Mouse (Mus musculus): Measurements from ENCODE around the gene Wdr49. TPM values are rescaled to one million over a fixed set of nuclear protein-coding genes. Genes with fewer than 3 reads are reported as not detected.

The Wdr49 gene
- polyA plus RNA-seq (2012; rRNA removed), result not detected in 2 replicates

DNA sequence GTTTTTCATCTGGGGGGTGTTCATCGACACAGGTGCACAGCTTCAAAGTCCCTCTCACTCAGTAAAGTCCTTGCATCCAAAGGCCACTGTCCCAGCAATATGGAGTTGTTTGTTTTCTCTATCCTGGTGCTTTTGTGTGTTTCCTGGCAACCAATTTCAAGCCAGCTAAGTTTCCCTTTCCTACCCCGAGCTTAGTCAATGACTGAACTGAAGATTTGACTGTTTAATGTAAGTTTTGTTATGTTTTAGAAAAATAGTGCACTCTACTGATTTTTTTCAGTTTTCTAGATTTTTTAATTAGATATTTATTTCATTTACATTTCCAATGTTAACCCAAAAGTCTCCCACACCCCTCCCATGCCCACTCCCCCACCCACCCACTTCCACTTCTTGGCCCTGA, at the start of gene Wdr49:
Wdr49 (minus strand) TSS at position 101 of the 400 bp plus-strand sequence.
- no peak for DNase-seq (ENCODE audit: low spot score)

DNA sequence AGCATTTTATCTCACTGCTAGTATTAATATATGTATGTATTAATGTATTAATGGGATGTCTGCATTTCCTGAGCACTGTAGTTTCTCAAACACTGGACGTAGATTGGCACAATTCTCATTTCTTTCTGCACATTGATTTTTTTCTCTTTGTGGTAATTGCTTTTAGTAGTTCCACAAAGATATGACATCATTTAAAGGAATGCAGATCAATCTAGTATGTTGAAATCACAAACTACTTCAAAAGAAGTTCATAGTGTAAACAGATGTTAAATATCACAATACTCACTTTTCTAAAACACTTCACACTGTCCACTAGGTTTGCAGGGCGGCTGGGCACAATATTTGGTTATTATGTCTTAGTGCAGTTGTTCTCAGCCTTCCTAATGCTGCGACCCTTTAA, 49.1 kb upstream of the Wdr49 start:
- no peak for DNase-seq (ENCODE audit: low spot score)

DNA sequence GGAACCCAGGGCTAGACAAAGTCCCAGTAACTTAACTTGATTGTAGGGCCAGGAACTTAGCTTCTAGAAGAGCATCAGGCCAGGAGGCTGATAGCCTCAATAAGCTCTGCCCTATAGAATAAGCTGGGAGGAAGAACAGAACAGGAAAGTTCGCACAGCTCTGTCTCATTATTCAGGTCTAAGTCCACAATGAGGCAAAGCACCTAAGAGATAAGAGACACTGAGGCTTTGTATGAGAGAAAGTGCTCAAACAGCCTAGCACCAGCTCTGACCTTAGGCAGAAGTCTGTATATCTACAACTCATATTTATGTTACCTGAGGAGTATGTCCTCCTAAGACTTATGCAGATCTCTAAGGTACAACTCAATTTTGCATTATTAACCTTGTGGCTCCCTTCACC, 40.6 kb upstream of the Wdr49 start:
- no peak for DNase-seq (ENCODE audit: low spot score)

DNA sequence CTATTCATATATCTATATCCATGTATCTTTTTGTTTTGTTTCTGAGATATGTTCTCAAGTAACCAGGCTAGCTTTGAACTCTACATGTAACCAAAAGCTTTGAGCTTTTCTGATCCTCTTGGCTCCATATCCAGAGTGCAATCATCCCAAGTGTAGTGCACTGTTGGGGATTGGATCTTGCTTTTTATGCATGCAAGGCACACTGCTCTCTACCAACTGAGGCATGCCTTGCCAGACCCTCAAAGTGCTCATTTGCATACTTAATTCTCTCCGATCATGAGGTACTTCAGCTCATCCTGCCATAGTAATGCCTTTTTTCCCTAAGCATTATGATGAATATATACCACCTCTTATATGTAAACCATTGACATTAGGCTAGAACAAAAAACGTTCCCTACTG, 39.4 kb upstream of the Wdr49 start:
- DNase-seq (ENCODE audit: low spot score), result no peak

DNA sequence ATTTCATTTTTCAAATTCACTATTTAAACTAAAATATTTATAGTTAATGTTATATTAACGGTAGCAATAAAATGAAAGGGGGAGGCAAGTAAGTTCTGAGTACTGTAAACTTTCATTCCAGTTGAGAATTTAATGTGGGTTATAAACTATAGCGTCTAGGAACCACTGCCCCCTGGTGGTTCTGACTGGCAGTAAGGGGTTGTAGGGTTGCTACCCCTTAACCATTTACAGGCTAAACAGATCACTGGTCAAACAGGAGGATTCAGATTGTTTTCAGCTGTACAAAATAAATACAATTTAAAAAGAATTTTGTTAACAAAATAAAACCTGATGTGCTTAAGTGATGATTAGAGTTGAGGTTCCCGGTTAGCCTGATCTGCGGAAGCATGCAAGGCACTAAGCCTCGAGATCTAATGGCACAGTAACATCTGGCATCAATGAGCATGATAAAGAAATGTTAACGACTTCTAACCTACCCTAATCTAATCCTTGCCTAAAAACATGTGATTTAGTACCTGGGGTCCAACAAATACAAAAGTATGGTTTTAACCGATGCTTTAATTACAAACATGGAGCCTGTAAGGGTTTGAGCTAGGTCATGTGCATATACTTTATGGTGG, 35.8 kb upstream of the Wdr49 start:
- no peak for DNase-seq (ENCODE audit: low spot score)

DNA sequence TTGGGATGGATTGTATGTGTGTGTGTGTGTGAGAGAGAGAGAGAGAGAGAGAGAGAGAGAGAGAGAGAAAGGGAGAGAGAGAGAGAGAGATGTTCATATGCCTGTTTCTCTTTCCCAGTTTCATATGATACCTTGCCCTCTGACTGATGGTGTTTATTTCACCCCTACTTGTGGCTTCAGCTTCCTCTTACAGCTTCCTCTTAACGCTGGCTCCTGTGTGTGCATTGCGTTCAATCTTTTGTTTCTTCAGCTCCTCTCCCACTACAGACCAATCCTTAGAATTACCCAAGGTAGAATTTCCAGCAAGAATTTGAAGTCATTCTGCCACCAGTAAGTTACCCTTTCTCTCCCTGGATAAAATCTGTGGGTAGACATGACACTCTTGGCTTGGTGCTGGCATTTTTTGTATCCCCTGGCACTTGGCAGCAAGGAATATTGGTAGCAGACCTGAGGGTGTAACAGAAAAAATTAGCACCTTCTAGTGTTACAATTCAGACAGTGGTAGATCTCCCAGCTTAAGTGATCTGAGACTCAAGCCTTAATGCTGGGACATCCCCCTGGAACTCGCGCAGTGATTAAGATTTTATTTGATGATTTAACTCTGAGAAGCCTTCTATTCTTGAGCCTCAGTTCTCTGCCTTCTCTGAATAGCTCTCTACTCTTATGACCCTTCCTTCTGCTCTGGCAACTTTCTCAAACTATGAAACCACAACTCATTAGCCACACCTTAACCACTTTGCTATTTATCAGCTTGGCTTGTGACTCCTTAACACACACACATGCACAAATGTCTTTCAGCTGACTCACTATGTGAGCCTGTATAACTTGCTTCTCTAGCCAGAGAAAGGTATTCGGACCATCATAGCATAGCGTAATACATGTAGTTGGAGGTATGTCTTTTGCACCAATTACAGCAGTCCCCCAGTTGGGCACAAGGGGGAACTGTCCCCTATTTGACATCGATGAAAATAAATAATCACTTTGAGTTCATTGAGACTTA, 17.3 kb upstream of the Wdr49 start:
- no peak for DNase-seq (ENCODE audit: low spot score)

DNA sequence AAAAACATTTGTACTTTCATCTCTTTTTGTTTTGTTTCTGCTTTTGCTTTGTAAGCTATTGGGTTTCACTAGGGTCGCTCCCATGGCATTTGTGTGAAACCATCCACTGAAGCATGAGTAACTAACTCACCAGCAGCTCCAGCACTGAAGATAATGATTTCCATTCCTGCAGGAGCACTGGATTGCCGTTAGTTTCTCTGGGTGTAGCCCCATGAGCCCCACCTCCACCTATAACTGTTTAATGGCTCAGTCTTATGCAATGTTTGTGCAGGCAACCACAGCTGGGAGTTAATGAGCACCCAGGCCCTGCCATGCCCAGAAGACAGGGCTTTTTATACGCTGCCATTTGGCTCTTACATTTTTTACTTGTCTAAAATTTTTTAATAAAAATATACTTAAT, 11.0 kb upstream of the Wdr49 start:
- no peak for DNase-seq (ENCODE audit: low spot score)

DNA sequence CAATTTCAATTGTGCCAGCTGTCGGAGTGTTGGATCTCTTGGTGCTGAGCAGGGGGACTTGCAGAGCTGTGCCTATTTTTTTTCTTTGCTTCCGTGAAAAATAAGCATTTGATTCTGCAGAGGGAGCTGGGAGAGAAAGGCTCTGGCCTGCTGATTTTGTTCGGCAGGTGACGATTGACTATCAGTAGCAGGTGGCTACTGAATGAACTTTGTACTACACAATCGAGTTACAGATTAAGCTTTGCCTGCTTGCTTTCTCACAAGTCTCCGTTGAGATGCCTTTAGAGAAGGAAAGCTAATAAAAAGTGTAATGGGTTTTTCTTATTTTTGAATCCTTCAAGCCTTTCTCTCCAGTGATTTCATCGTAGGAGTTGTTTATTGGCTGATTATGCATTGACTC, 6.8 kb downstream of the Wdr49 start:
- no peak for DNase-seq (ENCODE audit: low spot score)

DNA sequence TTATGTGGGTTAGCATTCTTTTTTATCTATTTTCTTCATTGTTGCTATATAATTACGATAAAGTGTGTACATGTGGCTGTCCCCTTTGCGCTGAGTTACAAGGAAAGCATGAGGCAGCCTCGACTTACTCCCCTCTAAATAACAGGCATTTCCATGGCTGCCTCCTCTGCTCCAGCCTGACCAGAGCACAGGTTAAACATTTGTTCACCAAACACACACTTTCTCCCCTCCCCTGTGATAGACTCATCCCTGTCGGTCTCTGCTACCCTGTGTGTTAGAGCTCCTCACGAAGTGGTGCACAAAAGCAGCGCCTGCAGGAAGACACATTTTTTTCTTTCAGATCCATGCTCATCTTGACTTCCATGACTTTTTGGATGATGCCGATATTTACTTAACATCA, 7.3 kb downstream of the Wdr49 start:
- DNase-seq (ENCODE audit: low spot score), result no peak

DNA sequence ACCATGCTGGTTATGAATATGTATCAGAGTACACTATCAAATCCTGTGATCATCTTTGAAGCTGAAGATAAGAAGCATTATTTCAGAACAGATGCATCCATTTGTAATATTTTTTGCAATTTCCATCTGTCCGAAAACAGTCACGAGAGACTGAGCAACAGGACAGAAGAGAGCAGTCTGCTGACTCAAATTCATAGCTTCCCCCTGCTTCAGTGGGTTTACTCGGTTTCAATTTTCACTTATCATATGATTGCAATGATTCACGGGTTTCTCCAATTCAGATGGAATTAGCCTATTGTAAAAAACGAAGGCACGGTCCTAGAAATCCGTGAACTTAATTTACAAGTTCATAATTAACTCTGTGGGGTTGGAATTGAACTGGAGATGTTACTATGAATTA, 13.8 kb downstream of the Wdr49 start:
- DNase-seq (ENCODE audit: low spot score), result no peak

DNA sequence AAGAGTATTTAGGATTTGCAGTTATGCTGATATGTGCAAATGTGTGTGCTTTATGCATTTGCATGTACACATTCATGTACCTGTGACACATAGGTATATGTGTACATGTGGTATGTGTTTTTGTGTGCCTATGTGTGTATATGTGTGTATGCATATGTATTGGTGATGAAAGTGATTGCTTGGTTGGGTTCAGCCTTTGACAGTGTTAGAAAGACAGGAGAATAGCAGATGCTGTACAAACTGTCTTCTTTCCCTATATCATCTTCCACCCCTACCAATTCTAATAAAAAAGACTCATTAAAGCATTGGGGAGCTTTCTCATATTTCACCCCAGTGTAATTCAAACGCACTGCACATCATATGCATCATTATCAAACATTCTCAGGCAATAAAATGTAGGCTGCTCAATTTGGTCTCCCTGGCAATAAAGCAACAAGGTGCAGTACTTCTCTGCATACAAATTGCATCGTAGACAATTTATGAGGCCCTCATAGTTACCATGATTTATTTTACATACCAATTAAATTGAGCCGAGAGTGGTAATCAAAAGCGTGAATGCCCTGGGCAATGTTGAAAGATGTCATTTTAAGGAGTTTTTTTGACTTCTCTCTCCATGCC, 51.3 kb downstream of the Wdr49 start:
- DNase-seq (ENCODE audit: low spot score), result no peak

DNA sequence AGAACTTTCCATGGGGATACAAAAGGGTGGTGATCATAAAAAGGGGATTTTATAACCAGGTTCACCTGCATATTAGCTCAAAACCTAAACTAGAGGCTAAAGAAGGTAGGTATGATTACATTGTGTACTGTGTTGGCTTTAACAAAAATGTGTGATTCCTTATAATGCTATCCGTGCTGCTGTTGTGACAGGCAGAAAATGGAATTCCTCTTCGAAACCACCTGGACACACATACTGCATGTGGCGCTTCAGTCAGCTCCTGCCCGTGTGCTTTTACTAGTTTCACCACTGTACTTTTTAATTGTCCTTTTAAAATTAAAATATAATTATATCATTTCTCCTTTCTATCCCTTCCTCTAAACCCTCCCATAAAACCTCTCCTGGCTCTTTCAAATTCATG, 86.0 kb downstream of the Wdr49 start:
- DNase-seq (ENCODE audit: low spot score), result no peak

DNA sequence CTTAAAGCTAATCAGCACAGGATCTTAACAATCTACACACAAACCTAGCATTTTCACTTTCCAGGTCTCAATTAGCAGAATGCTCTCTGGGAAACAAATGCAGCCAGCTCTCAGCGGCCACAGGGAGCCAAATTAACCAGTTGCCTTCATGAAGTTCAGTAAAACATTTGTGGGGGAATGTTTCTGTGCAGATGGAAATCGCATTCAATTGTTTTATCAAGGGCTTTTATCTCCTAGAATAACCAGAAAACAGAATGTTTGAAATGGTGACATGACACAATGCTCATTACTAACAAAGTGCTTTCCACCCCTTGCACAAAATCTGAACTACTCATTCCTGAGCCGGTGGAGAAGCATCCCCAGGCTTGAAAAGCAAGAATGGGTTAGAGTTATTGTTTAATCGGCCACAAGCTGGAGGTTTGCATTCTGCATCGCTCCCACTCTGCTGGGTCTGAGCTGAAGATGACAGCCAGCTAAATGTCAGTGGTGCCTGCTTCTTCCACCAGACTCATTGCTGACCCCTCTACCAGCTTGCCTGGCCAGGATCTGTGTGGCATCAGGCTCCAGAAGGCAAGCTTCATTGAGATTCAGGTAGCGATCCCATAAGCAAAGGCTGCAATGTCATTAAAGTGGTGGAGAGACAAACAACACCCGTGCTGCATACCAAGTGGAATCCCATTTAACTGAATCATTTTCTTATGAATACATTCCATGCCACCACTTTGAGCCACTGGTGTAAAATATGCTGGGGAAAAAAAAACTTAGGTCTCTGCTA, 86.6 kb downstream of the Wdr49 start:
- DNase-seq (ENCODE audit: low spot score), result no peak

DNA sequence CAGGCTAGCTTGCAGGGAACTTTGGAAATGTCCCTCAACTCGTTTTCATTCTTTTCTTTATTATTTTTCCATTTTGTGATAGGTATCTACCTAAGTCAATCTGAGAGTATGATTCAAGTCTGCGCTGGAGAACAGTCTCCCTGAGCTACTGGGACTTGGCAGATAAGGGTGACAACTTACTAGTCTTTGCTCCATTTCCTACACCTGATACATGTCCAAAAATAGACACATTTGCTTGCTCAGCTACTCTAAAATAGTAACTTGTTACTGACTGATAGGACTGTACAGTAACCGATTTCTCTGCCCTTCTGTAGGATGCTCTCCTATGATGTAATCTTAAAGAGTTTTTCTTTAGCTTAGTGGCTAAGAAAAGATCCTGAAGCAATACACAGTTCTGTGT, 87.5 kb downstream of the Wdr49 start:
- DNase-seq (ENCODE audit: low spot score), result no peak

DNA sequence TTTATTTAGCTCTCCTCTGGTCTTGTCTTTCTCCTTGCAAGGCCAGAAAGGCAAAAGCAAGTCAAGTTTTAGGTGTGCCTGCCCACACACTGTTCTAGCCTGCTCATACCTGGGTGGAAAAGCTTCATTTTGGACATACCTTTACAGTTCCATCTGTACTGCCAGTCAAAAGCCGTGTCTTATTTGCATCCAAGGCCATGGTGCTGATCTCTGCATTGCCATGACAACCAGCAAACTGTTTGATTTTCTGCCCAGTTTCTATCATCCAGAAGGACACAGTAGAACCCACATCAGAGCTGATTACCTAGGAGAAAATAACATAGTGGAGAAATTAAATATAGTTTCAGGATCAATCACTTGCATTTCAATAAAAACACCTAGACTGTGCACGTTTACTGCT, 100.2 kb downstream of the Wdr49 start:
- no peak for DNase-seq (ENCODE audit: low spot score)

DNA sequence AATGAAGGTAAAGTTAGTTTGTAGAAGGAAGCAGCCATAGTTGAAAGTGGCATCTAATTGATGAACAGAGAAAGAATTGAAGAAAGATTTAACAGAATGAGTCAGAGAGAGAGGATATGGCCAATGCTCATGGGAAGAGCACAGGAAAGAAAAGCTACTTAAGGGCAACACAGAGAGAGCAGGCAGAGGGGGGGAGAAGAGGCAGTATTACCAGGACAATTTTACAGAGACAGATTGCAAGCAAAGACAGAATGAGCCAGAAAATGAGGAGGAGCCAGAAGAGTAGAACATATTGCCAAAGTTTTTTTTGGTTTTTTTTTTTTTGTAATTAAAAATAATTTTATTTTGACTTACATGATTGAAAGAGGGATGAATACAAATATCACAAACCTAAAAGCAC, 128.0 kb downstream of the Wdr49 start:
- no peak for DNase-seq (ENCODE audit: low spot score)

DNA sequence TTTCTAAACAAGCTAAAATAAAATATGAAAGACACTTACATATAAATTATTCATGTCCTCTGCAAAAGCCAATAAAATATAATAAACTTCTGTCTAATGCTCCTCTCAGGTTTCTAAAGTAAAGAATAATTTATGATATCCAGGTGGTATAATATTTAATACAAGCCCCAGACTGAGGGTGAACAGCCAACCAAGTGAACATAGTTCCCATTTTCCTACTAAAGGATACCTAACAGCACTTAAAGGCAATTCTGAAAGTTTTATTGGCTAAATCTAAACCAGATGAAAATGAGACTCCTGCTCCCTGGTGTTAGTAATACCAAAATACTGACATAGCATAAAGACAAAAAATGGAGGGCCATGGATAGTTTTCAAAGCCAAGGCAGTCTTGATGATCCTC, 144.8 kb downstream of the Wdr49 start:
- no peak for DNase-seq (ENCODE audit: low spot score)

DNA sequence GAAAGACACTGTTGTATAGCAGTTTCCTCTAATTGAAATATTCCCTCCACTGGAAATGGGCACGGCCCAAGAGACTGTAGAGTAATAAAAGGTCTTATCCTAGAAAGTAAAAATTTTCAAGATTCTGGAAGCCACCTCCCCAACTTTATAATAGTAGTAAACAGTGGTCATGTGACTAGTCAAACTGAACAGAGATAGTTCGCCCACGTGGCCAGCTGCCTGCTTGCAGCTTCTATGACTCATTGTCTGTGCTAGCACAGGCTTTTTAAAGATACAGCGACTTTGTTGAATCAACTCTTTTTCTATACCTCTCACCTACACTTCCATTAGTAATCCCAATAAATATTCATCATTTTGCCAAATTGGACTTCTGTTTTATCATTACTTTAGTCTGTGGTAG, 161.0 kb downstream of the Wdr49 start:
- DNase-seq (ENCODE audit: low spot score), result no peak

DNA sequence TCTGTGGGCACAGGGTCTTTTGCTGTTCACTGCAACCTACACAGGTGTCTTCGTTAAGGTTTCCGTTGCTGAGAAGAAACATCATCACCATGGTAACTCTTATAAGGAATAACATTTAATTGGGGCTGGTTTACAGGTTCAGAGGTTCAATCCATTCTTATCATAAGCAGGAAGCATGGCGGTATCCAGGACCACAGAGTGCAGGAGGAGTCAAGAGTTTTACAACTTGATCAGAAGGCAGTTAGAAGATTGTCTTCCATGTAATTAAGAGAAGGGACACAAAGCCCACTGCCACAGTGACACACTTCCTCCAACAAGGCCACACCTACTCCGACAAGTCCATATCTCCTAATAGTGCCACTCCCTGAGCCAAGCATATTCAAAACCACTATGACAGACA, 173.1 kb downstream of the Wdr49 start:
- DNase-seq (ENCODE audit: low spot score), result no peak

DNA sequence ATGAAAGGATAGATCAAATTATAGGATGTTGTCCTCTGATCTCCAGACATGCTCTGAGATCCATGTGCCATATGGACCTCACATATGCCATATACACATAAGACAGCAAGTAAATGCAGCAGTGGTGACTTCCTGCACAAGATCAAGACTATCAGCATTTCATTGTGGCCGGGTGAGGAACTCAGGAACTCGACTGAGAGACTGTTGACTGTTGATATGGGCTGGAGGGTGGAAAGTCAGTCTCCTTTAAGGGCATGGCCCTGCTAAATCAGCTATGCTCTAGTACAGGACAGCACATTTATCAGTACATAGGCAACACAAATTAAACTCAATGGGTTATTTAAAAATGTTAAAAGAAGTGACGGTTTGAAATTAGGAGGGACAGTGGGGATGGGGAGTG, 173.7 kb downstream of the Wdr49 start:
- DNase-seq (ENCODE audit: low spot score), result no peak

DNA sequence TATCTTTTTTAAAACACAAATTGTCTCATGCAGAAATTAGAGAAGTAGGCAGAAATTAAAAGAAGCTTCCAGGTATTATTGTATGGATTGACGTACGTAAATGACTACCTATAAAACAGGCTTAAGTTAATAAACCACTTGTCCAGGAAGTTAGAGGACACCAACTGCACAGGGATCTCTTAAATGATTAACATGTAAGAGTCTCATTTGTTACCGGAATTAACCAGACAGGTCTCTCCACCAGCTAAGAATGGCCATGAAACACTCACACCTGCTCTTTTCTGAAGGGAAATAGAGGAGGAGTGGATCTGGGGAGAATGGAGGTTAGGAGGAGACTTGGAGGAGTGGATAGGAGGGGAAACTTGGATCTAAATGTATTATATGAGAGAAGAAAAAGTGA, 176.4 kb downstream of the Wdr49 start:
- no peak for DNase-seq (ENCODE audit: low spot score)

DNA sequence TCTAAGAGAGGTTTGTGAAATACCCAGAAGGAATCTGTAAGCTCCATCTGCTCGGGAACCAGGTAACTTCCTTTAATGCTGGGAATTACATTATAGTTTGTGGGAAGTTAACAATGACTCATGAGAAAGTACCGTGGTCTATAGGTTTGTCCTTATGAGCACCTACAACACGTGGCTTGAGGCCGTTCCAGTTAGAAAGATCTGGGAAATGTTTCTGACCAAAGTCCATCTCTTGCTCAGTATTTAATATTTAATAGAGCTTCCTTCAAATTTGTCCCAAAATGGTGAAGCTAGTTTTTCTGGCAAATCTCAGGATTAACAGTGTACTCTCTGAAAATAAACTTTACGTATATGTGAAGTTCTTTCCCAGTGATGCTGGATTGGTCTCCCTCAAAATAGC, 177.3 kb downstream of the Wdr49 start:
- no peak for DNase-seq (ENCODE audit: low spot score)
